Mouse (Mus musculus) heart, postnatal 0 days (tissue): ENCODE data around the gene Gm49340.
"Not testable (repeated sequence)": the region's sequence is repeated elsewhere in the genome, so short reads cannot be mapped to it uniquely, and the experiment has no call there.

Experiments used
- CTCF ChIP-seq: IDR thresholded peaks from 2 replicates; pipeline ENCODE4 v1.5.1; 2016; ENCODE audit warnings: antibody characterized with exemption, control low read depth, low read depth
- EP300 ChIP-seq: IDR thresholded peaks from 2 replicates; pipeline ENCODE4 v1.6.1; 2016; ENCODE audit warnings: antibody characterized with exemption, low read depth

DNA sequence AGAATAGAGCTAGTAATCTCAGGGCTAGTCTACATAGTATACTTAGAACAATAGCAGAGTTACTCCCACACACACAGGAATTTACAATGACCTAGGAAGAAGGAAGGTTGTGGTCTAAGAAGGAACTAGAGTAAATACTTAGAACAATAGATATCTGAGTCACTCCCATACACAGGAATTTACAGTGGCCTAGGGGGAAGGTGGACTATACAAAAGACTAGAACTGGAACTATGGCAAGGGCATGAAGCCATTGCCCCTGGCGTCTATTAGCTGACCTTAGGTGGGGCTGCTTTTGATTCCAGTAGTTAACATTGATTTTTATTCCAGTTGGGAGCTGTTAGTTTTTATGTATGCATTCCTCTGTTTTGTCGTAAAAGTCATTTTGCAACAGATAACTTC lies 11.0 kb upstream of the Gm49340 start:
- TF ChIP-seq CTCF, EP300: not testable (repeated sequence)
